Mouse (Mus musculus) lung, adult 2 months (tissue): Measurements from ENCODE around the gene Gm13277.
"Not testable (repeated sequence)": the region's sequence is repeated elsewhere in the genome, so short reads cannot be mapped to it uniquely, and the experiment has no call there.

Experiments
- CTCF ChIP-seq: fragments of 200-500 bp; IDR thresholded peaks from 2 replicates; pipeline ENCODE4 v1.5.1; 2011; ENCODE audit warnings: mild to moderate bottlenecking, low read length, control low read depth; ENCODE audit not compliant: insufficient read depth
- POLR2A ChIP-seq: fragments of 200-500 bp; IDR thresholded peaks from 2 replicates; pipeline ENCODE4 v1.6.1; 2011; ENCODE audit warnings: low read depth, mild to moderate bottlenecking, control low read depth, low read length, borderline replicate concordance; ENCODE audit errors: extremely low read depth

DNA sequence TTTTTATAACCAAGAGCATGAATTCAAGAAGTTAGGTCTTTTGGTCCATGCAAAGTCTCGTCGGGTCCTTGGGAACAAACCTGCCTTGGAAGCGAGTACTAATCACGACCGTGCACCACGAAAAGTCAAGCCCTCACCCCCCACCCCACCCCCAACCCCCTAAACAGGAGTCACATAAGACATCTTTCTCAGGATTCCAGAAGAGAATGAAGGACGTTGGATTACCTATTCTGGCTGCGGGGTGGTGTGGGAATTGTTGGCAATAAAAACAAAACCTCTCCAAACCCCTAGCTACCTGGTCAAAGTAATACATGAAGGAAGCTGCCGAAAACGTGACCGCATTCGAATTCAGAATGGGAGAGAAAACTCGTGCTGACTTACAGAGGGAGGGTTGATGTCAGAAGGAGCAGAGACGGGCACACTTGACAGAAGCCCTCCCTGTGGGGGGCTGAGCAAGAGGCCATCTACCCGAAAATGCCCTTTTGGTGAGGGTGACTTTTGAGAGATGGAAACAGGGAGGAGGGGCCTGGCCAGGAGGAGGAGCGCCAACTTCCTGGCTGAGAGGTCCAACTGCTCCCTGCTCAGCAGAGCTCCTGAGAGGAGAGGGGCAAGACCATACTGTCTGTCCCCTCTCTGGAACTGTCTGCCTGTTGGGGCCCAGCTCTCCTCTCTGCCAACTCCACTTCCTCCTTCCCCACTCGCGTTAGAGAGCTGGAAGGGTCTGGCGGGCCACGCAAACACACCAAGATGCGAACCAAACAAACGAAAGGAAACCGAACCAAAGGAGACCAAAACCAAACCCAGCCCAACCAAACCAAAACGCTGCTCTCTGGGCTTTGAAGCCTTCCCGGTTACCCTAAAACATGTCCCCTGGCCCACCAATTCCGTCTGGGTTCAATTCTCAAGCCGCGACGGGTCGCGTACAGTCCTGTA lies 31.6 kb upstream of the Gm13277 start:
- peak; percentile 46; the same call in 1 of the 2 replicates for TF ChIP-seq POLR2A
- not testable (repeated sequence) for TF ChIP-seq CTCF
